Mouse (Mus musculus): ENCODE data around the gene Inafm2.

DNA sequence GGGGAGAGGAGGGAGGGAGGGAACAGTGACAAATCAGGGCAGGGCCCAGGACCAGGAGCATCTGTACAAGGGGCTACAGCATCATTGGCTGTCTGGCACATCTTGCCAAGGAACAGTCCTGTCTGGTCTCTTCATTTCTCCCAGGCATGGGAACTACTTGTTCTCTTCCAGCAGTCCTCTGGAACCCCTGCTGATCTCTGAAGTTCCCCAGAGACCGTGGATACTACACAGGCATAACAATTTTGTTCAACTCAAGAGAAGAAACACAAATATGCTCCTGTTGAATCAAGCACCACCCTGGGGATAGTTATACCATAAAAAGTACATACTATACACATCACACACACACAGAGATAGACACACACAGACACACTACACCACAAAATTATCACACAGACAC lies 35.6 kb downstream of the Inafm2 start:
- TF ChIP-seq CTCF (IDR thresholded peaks at IDR 0.05; ENCODE audit: extremely low read depth, insufficient read length, insufficient replicate concordance, low read depth, low read length) = no peak
- no peak for TF ChIP-seq POLR2A (IDR thresholded peaks at IDR 0.05; ENCODE audit: low read depth, low read length)
